Mouse (Mus musculus): ENCODE data around the gene Camkmt. TPM values are rescaled to one million over a fixed set of nuclear protein-coding genes. Genes with fewer than 3 reads are reported as not detected.

Camkmt gene
- polyA plus RNA-seq, 2 experiments: 0.77 to 3.0 TPM

DNA sequence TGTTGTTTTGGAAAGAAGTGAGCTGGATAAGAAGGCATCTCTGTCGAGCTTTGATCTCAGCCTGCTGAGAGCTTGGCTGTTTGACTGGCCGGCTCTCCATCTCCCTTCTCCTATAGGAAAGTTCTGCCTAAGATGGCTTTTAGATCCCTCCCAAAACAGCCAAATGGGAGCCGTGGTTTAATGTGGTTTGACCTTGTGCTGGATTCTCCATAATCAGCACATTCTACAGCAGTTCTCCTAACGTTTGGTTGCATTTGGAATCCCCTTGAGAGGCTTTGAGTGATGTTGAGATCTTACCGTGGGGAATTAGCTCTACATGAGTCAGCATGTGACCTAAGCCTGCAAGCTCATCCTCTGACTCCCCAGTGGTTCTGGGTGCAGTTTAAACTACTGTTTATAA is 192.1 kb downstream of the Camkmt start:
- no peak overlapping the region for H3K4me2 ChIP-seq (ENCODE audit: low read depth)
- H3K27me3 ChIP-seq (ENCODE audit: control insufficient read depth, insufficient read depth, low read length): no peaks in the 10 kb centered on the region
- no peaks in the 10 kb centered on the region for H3K4me1 ChIP-seq (replicated peaks; ENCODE audit: control insufficient read depth in 2 of 2, insufficient read depth in 2 of 2, low read length in 1 of 2)
- H3K4me3 ChIP-seq (ENCODE audit: insufficient read depth in 1 of 2, low read depth in 2 of 2, low read length in 2 of 2): no peak overlapping the region
- ATAC-seq (ENCODE audit: insufficient read depth) (no peak), DNase-seq (ENCODE audit: low read depth in 3 of 3, low spot score in 3 of 3) (no peak)
- H3K9me3 ChIP-seq (ENCODE audit: control insufficient read depth, low read length): no peaks in the 10 kb centered on the region
- no peak overlapping the region for H3K27ac ChIP-seq
- H3K36me3 ChIP-seq (replicated peaks; ENCODE audit: control insufficient read depth, insufficient read depth, low read depth): no peaks in the 10 kb centered on the region
- no peak for TF ChIP-seq EP300 (IDR thresholded peaks at IDR 0.05; ENCODE audit: low read depth)
- TF ChIP-seq CTCF (IDR thresholded peaks at IDR 0.05; ENCODE audit: low read depth): no peak
- WGBS (ENCODE audit: insufficient replicate concordance): 48% methylated on average over 5 of the region's 5 CpGs
- no peak overlapping the region for H3K9ac ChIP-seq (replicated peaks)

- no peak for DNase-seq (ENCODE audit: low read depth in 3 of 3, low spot score in 3 of 3)
- no peaks in the 10 kb centered on the region for H3K4me1 ChIP-seq (replicated peaks; ENCODE audit: control insufficient read depth in 2 of 2, insufficient read depth in 2 of 2, low read length in 1 of 2)
- WGBS (ENCODE audit: insufficient replicate concordance): 68% methylated on average over 4 of the region's 4 CpGs
- H3K4me3 ChIP-seq (ENCODE audit: insufficient read depth in 1 of 2, low read depth in 2 of 2, low read length in 2 of 2): no peak overlapping the region
- no peak overlapping the region for H3K27ac ChIP-seq
- H3K27me3 ChIP-seq (ENCODE audit: control insufficient read depth, insufficient read depth, low read length): no peaks in the 10 kb centered on the region
- no peak overlapping the region for H3K4me2 ChIP-seq (ENCODE audit: low read depth)
- no peaks in the 10 kb centered on the region for H3K36me3 ChIP-seq (replicated peaks; ENCODE audit: control insufficient read depth, insufficient read depth, low read depth)
- TF ChIP-seq CTCF (IDR thresholded peaks at IDR 0.05; ENCODE audit: low read depth) (0 out of 2 replicates have a peak, but pooled peaks have one; percentile 11), EP300 (IDR thresholded peaks at IDR 0.05; ENCODE audit: low read depth) (no peak)
- ATAC-seq (ENCODE audit: insufficient read depth): no peak
- no peaks in the 10 kb centered on the region for H3K9me3 ChIP-seq (ENCODE audit: control insufficient read depth, low read length)
- no peak overlapping the region for H3K9ac ChIP-seq (replicated peaks)
Measured at GRCm38 (mm10) chr17:85291154-85291553, 200.8 kb downstream of the Camkmt start.

DNA sequence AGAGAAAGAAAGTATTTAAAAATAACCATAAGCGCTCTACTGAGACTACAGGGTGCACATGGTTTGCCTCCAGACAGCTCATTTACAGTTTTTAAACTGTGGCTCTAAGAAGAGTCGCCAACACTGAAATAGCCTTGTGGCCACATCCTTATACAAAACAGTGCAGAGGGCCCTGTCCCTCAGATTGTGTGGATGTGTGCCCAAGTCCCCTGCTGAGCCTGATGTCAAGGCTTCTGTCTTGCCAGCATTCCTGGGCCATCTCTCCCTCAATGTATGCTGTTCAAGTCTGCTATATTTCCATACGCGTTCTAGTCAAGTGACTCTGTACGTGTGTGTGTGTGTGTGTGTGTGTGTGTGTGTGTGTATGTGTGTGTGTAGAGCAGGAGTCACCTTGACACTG is 201.2 kb downstream of the Camkmt start:
- no peak overlapping the region for H3K4me3 ChIP-seq (ENCODE audit: insufficient read depth in 1 of 2, low read depth in 2 of 2, low read length in 2 of 2)
- no peak for DNase-seq (ENCODE audit: low read depth in 3 of 3, low spot score in 3 of 3)
- H3K36me3 ChIP-seq (replicated peaks; ENCODE audit: control insufficient read depth, insufficient read depth, low read depth): no peaks in the 10 kb centered on the region
- H3K4me2 ChIP-seq (ENCODE audit: low read depth): no peak overlapping the region
- 78% methylated on average over 5 of the region's 5 CpGs for WGBS (ENCODE audit: insufficient replicate concordance)
- ATAC-seq (ENCODE audit: insufficient read depth): no peak
- no peaks in the 10 kb centered on the region for H3K27me3 ChIP-seq (ENCODE audit: control insufficient read depth, insufficient read depth, low read length)
- no peak overlapping the region for H3K9ac ChIP-seq (replicated peaks)
- no peak overlapping the region for H3K27ac ChIP-seq
- H3K9me3 ChIP-seq (ENCODE audit: control insufficient read depth, low read length): no peaks in the 10 kb centered on the region
- no peaks in the 10 kb centered on the region for H3K4me1 ChIP-seq (replicated peaks; ENCODE audit: control insufficient read depth in 2 of 2, insufficient read depth in 2 of 2, low read length in 1 of 2)
- TF ChIP-seq EP300 (IDR thresholded peaks at IDR 0.05; ENCODE audit: low read depth) (no peak), CTCF (IDR thresholded peaks at IDR 0.05; ENCODE audit: low read depth) (no peak)

DNA sequence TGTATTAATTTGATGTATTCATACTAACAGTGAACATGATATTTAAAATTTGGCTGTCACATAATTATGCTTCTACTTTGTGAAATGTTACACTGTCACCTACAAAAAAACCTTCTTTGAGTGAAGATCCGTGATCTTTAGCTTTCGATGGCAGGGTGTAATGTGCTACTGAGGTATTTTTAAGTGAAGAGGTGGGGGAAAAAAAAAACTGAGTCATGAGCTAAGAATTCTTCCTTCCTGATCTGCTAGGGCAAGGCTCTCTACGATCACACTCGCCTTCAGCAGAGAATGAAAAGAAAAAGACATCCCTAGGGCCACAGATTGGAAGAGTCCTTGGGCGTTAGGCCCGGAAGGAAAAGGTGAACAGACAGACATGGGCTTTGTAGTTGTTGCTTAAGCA is 201.9 kb downstream of the Camkmt start:
- WGBS (ENCODE audit: insufficient replicate concordance): 69% methylated on average over 6 of the region's 6 CpGs
- Histone ChIP-seq H3K4me3 (ENCODE audit: insufficient read depth in 1 of 2, low read depth in 2 of 2, low read length in 2 of 2) (no peak overlapping the region), H3K4me1 (replicated peaks; ENCODE audit: control insufficient read depth in 2 of 2, insufficient read depth in 2 of 2, low read length in 1 of 2) (no peaks in the 10 kb centered on the region), H3K36me3 (replicated peaks; ENCODE audit: control insufficient read depth, insufficient read depth, low read depth) (no peaks in the 10 kb centered on the region), H3K27me3 (ENCODE audit: control insufficient read depth, insufficient read depth, low read length) (no peaks in the 10 kb centered on the region), H3K27ac (no peak overlapping the region), H3K9ac (replicated peaks) (no peak overlapping the region), H3K9me3 (ENCODE audit: control insufficient read depth, low read length) (no peaks in the 10 kb centered on the region), H3K4me2 (ENCODE audit: low read depth) (no peak overlapping the region)
- TF ChIP-seq CTCF (IDR thresholded peaks at IDR 0.05; ENCODE audit: low read depth) (no peak), EP300 (IDR thresholded peaks at IDR 0.05; ENCODE audit: low read depth) (no peak)
- ATAC-seq (ENCODE audit: insufficient read depth): no peak
- DNase-seq (ENCODE audit: low read depth in 3 of 3, low spot score in 3 of 3): no peak

DNA sequence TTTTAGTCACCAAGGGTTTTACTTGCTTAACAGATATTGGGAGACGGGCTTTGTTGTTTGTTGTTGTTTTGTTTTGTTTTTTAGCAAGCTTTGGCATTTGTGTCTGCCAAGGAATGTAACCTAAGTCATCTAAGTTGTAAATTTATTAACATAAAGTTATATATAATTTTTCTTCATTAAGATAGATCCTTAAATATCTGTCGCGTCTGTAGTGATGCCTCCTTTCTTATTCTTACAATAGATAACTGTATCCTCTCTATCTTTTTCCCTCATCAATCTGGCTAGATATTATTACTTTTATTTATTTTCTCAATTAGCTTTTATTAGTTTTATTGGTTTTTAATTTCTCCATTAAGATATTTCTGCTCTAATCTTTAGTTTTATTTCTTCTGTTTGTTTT is 213.3 kb downstream of the Camkmt start:
- no peaks in the 10 kb centered on the region for H3K36me3 ChIP-seq (replicated peaks; ENCODE audit: control insufficient read depth, insufficient read depth, low read depth)
- no peaks in the 10 kb centered on the region for H3K27me3 ChIP-seq (ENCODE audit: control insufficient read depth, insufficient read depth, low read length)
- H3K27ac ChIP-seq: no peak overlapping the region
- no peak overlapping the region for H3K9ac ChIP-seq (replicated peaks)
- H3K4me3 ChIP-seq (ENCODE audit: insufficient read depth in 1 of 2, low read depth in 2 of 2, low read length in 2 of 2): no peak overlapping the region
- 69% methylated on average over 3 of the region's 3 CpGs for WGBS (ENCODE audit: insufficient replicate concordance)
- no peaks in the 10 kb centered on the region for H3K9me3 ChIP-seq (ENCODE audit: control insufficient read depth, low read length)
- DNase-seq (ENCODE audit: low read depth in 3 of 3, low spot score in 3 of 3): no peak
- ATAC-seq (ENCODE audit: insufficient read depth): no peak
- H3K4me1 ChIP-seq (replicated peaks; ENCODE audit: control insufficient read depth in 2 of 2, insufficient read depth in 2 of 2, low read length in 1 of 2): no peaks in the 10 kb centered on the region
- TF ChIP-seq EP300 (IDR thresholded peaks at IDR 0.05; ENCODE audit: low read depth): no peak
- no peak for TF ChIP-seq CTCF (IDR thresholded peaks at IDR 0.05; ENCODE audit: low read depth)
- H3K4me2 ChIP-seq (ENCODE audit: low read depth): no peak overlapping the region
